Mouse (Mus musculus) myocyte (in vitro differentiated cells): ENCODE measurements at regions not wholly inside any gene's neighbourhood (a gene's known extent, or its start where the extent isn't known, plus 50 kb on each side); places are given as distances from the start of the nearest gene placed in this dataset.

Source experiments
- H3K27me3 ChIP-seq: one replicate; pipeline ENCODE4 v1.6.1; 2011; ENCODE audit not compliant: control insufficient read depth, insufficient read depth, insufficient read length
- H3K36me3 ChIP-seq: one replicate; pipeline ENCODE4 v1.6.1; 2011; ENCODE audit not compliant: control insufficient read depth, insufficient read depth
- H3K4me2 ChIP-seq: one replicate; pipeline ENCODE4 v1.6.1; 2011; ENCODE audit warnings: low read depth, control low read depth
- H3K4me3 ChIP-seq: one replicate; pipeline ENCODE4 v1.5.1; 2011; ENCODE audit warnings: mild to moderate bottlenecking, control low read depth, moderate library complexity
- H3K79me2 ChIP-seq: one replicate; pipeline ENCODE4 v1.6.1; 2011; ENCODE audit not compliant: control insufficient read depth, insufficient read depth
- H3ac ChIP-seq: one replicate; pipeline ENCODE4 v1.6.1; 2011; ENCODE audit not compliant: control insufficient read depth, insufficient read length
- CEBPB ChIP-seq: IDR thresholded peaks from 2 replicates; pipeline ENCODE4 v1.6.1; 2011; ENCODE audit warnings: mild to moderate bottlenecking, moderate library complexity; ENCODE audit not compliant: poor library complexity, insufficient read depth, severe bottlenecking
- E2F4 ChIP-seq: IDR thresholded peaks from one replicate; pipeline ENCODE4 v1.6.1; 2011; ENCODE audit warnings: mild to moderate bottlenecking, control low read depth, moderate library complexity; ENCODE audit not compliant: insufficient read depth
- MAX ChIP-seq: IDR thresholded peaks from one replicate; pipeline ENCODE4 v1.6.1; 2011; ENCODE audit warnings: low read depth, mild to moderate bottlenecking, control low read depth
- MYOD1 ChIP-seq, 3 experiments: IDR thresholded peaks; one replicate each; pipeline ENCODE4 v1.6.1; 2011; ENCODE audit warnings: control low read depth in 2 of 3, low read depth in 2 of 3, mild to moderate bottlenecking in 2 of 3, moderate library complexity in 1 of 3; ENCODE audit not compliant: insufficient read length in 2 of 3, control insufficient read depth in 1 of 3
- MYOG ChIP-seq, 3 experiments: IDR thresholded peaks; one replicate each; pipeline ENCODE4 v1.6.1; 2011; ENCODE audit warnings: control low read depth in 2 of 3, low read depth in 2 of 3, mild to moderate bottlenecking in 2 of 3; ENCODE audit not compliant: insufficient read length in 2 of 3, control insufficient read depth in 1 of 3, insufficient read depth in 1 of 3
- POLR2A ChIP-seq: IDR thresholded peaks from one replicate; pipeline ENCODE4 v1.6.1; 2011; ENCODE audit warnings: low read depth, mild to moderate bottlenecking, control low read depth, moderate library complexity; ENCODE audit not compliant: insufficient read length
- POLR2AphosphoS2 ChIP-seq: IDR thresholded peaks from one replicate; pipeline ENCODE4 v1.6.1; 2011; ENCODE audit warnings: low read depth, control low read depth; ENCODE audit not compliant: insufficient read length
- REST ChIP-seq: IDR thresholded peaks from one replicate; pipeline ENCODE4 v1.6.1; 2011; ENCODE audit warnings: mild to moderate bottlenecking, control low read depth, moderate library complexity; ENCODE audit not compliant: insufficient read depth, insufficient read length
- SRF ChIP-seq: IDR thresholded peaks from one replicate; pipeline ENCODE4 v1.6.1; 2011; ENCODE audit warnings: low read depth; ENCODE audit not compliant: control insufficient read depth, insufficient read length
- TCF12 ChIP-seq: IDR thresholded peaks from one replicate; pipeline ENCODE4 v1.6.1; 2011; ENCODE audit warnings: mild to moderate bottlenecking, control low read depth; ENCODE audit not compliant: poor library complexity, insufficient read depth, severe bottlenecking
- TCF3 ChIP-seq: IDR thresholded peaks from one replicate; pipeline ENCODE4 v1.6.1; 2011; ENCODE audit warnings: low read depth, control low read depth; ENCODE audit not compliant: insufficient read length
- USF1 ChIP-seq: IDR thresholded peaks from one replicate; pipeline ENCODE4 v1.6.1; 2011; ENCODE audit warnings: low read depth, mild to moderate bottlenecking, control low read depth, moderate library complexity

DNA sequence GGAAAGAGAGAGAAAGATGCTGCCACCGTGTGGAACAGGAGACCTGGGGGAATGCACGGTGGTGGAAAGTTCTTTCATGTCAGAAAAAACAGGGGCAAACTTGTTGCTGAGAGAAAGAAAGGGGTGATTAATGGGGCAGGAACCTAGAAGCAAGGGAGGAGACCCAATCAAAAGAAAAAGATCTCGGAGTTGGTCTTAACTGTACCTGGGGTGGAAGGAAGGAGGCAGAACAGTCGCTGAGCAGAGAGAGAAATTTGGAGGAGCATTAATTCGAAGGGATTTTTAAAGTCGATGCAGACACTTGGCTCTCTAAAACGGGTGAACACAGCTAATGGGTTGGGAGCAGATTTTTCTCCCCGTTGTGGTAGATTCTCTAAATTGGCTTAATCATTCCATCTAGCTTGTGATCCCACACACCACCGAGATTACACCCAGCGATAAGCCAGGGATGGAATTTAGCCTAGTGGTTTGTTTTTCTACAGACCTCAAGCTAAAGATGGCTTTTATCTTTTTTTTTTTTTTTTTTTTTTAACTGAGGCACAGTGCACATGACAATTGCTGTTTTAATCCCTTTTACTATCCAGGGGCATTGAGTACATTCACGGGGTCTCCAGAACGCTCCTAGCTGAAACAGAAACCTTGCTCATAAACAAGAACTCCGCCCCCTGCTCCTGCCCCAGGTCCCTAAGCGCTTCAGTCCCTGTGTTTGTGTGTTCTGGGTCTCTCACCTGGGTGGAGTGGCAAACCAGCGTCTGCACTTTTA lies 73.1 kb upstream of the Cpm start:
- Histone ChIP-seq H3K4me3 (no peak overlapping the region), H3K79me2 (no peaks in the 10 kb centered on the region), H3K4me2 (no peak overlapping the region), H3K27me3 (no peaks in the 10 kb centered on the region), H3K36me3 (no peaks in the 10 kb centered on the region), H3ac (no peak overlapping the region)
- no peak for TF ChIP-seq MAX
- TF ChIP-seq REST = no peak
- no peak for TF ChIP-seq MYOD1 (IDR thresholded peaks at IDR 0.05; ENCODE audit: control insufficient read depth in 1 of 3, insufficient read length in 2 of 3, low read depth in 2 of 3)
- no peak for TF ChIP-seq TCF3
- TF ChIP-seq SRF = no peak
- no peak for TF ChIP-seq POLR2AphosphoS2
- TF ChIP-seq USF1 = no peak
- TF ChIP-seq MYOG (IDR thresholded peaks at IDR 0.05; ENCODE audit: control insufficient read depth in 1 of 3, insufficient read depth in 1 of 3, insufficient read length in 2 of 3, low read depth in 2 of 3) = no peak
- no peak for TF ChIP-seq TCF12
- no peak for TF ChIP-seq E2F4
- TF ChIP-seq CEBPB = no peak
- no peak for TF ChIP-seq POLR2A

GRCm38 (mm10) chr10:117555542-117555941 lies 73.8 kb upstream of the Cpm start:
- Histone ChIP-seq H3K79me2 (no peaks in the 10 kb centered on the region), H3K36me3 (no peaks in the 10 kb centered on the region), H3K4me3 (no peak overlapping the region), H3ac (no peak overlapping the region), H3K27me3 (no peaks in the 10 kb centered on the region), H3K4me2 (no peak overlapping the region)
- TF ChIP-seq SRF (no peak), E2F4 (no peak), USF1 (no peak), POLR2AphosphoS2 (no peak), MYOD1 (IDR thresholded peaks at IDR 0.05; ENCODE audit: control insufficient read depth in 1 of 3, insufficient read length in 2 of 3, low read depth in 2 of 3) (no peak), REST (no peak), MAX (no peak), TCF12 (no peak), CEBPB (no peak), MYOG (IDR thresholded peaks at IDR 0.05; ENCODE audit: control insufficient read depth in 1 of 3, insufficient read depth in 1 of 3, insufficient read length in 2 of 3, low read depth in 2 of 3) (no peak), TCF3 (no peak), POLR2A (no peak)

DNA sequence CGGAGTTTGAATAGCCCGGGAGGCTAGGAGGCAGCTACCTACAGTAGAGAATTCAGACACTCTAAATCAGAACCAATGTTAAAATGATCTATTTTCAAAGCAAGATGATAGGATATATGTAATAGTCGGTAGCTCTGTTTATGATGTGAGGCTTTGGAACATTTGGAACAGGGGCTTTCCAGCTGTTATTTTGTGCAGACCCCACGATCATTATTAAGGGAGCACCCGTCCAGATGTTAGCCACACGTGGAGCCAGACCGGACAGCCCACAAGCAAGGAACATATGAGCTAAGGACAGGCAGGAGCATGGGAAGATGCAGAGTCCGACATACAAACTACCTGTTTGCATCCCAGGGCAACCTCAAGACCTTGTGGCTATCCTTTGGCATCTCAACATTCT lies 74.3 kb upstream of the Cpm start:
- Histone ChIP-seq H3K4me2 (no peak overlapping the region), H3K79me2 (no peaks in the 10 kb centered on the region), H3K4me3 (no peak overlapping the region), H3K27me3 (no peaks in the 10 kb centered on the region), H3ac (no peak overlapping the region), H3K36me3 (no peaks in the 10 kb centered on the region)
- no peak for TF ChIP-seq MYOD1 (IDR thresholded peaks at IDR 0.05; ENCODE audit: control insufficient read depth in 1 of 3, insufficient read length in 2 of 3, low read depth in 2 of 3)
- no peak for TF ChIP-seq SRF
- no peak for TF ChIP-seq REST
- no peak for TF ChIP-seq E2F4
- TF ChIP-seq MAX = no peak
- no peak for TF ChIP-seq TCF12
- no peak for TF ChIP-seq CEBPB
- no peak for TF ChIP-seq POLR2AphosphoS2
- TF ChIP-seq TCF3 = no peak
- TF ChIP-seq MYOG (IDR thresholded peaks at IDR 0.05; ENCODE audit: control insufficient read depth in 1 of 3, insufficient read depth in 1 of 3, insufficient read length in 2 of 3, low read depth in 2 of 3) = no peak
- no peak for TF ChIP-seq POLR2A
- no peak for TF ChIP-seq USF1

DNA sequence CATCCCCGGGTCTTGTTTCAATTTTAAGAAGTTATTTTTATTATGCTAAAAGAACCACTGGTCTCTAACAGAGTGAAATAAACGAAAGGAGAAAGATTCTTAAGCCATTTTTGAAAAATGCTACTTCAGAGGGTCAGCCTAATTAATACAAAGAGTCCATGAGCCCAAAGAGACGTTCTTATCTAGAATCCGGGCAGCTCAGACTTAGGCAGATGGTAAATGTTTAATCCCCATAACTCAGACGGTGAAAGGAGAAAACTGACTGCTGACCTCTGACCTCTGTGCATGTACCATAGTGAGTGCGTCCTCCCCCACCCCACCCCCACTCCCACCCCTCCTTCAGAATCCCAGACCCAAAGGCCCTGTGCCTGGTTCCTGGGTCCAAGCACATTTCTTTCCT lies 74.8 kb upstream of the Cpm start:
- no peak overlapping the region for H3K4me2 ChIP-seq
- H3K4me3 ChIP-seq = no peak overlapping the region
- TF ChIP-seq CEBPB (no peak), REST (no peak), MYOD1 (IDR thresholded peaks at IDR 0.05; ENCODE audit: control insufficient read depth in 1 of 3, insufficient read length in 2 of 3, low read depth in 2 of 3) (no peak), E2F4 (no peak), POLR2A (no peak), TCF12 (no peak), SRF (no peak)
- H3K36me3 ChIP-seq = no peaks in the 10 kb centered on the region
- H3K79me2 ChIP-seq = no peaks in the 10 kb centered on the region
- H3K27me3 ChIP-seq = no peaks in the 10 kb centered on the region
- H3ac ChIP-seq = no peak overlapping the region
